Mouse (Mus musculus) midbrain, postnatal 0 days (tissue): ENCODE results near the gene Jtb. TPM values are rescaled to one million over a fixed set of nuclear protein-coding genes. Genes with fewer than 3 reads are reported as not detected.

Source experiments
- ATAC-seq: fragments of 200-750 bp; cut with Nextera tagmentation; 2 replicates; pipeline ENCODE4 v1.8.0; 2017; ENCODE audit warnings: moderate number of reproducible peaks, mild to moderate bottlenecking, moderate TSS enrichment, moderate library complexity; ENCODE audit not compliant: low FRiP score
- DNase-seq: peaks from one replicate; pipeline ENCODE4 v3.0.0-alpha.2; 2015; ENCODE audit warnings: low spot score
- H3K27ac ChIP-seq: fragments of 300-500 bp; sonication (generic); 2 replicates; pipeline ENCODE4 v1.5.1; 2014; ENCODE audit warnings: low read depth, mild to moderate bottlenecking, low read length, mixed read lengths
- H3K27me3 ChIP-seq: fragments of 300-500 bp; sonication (generic); 2 replicates; pipeline ENCODE4 v1.6.1; 2014; ENCODE audit warnings: low read length, control low read depth, mixed read lengths; ENCODE audit not compliant: insufficient read depth
- H3K36me3 ChIP-seq: fragments of 300-500 bp; sonication (generic); 2 replicates; pipeline ENCODE4 v1.6.1; 2014; ENCODE audit warnings: low read length, control low read depth, mixed read lengths; ENCODE audit not compliant: insufficient read depth
- H3K4me1 ChIP-seq: fragments of 300-500 bp; sonication (generic); 2 replicates; pipeline ENCODE4 v1.6.1; 2014; ENCODE audit warnings: mild to moderate bottlenecking, control low read depth, antibody characterized with exemption, low read length, mixed read lengths; ENCODE audit not compliant: insufficient read depth
- H3K4me2 ChIP-seq: fragments of 300-500 bp; sonication (generic); 2 replicates; pipeline ENCODE4 v1.6.1; 2014; ENCODE audit warnings: low read depth, mild to moderate bottlenecking, low read length, mixed read lengths; ENCODE audit not compliant: poor library complexity, severe bottlenecking
- H3K4me3 ChIP-seq: fragments of 300-500 bp; sonication (generic); 2 replicates; pipeline ENCODE4 v1.5.1; 2014; ENCODE audit warnings: low read depth, mild to moderate bottlenecking, low read length, moderate library complexity
- H3K9ac ChIP-seq: fragments of 300-500 bp; sonication (generic); replicated peaks from 2 replicates; pipeline ENCODE4 v1.6.1; 2014; ENCODE audit warnings: mild to moderate bottlenecking, low read length, moderate library complexity, mixed read lengths; ENCODE audit not compliant: poor library complexity, severe bottlenecking
- H3K9me3 ChIP-seq: fragments of 300-500 bp; sonication (generic); 2 replicates; pipeline ENCODE4 v1.6.1; 2016; ENCODE audit warnings: low read length, control low read depth
- CTCF ChIP-seq: IDR thresholded peaks from 2 replicates; pipeline ENCODE4 v1.5.1; 2016; ENCODE audit warnings: antibody characterized with exemption, mild to moderate bottlenecking
- WGBS: fragments of 180-500 bp; shearing (Covaris S2); extraction: QIAGEN DNeasy Blood & Tissue Kit; methylation state at CpG from one replicate; pipeline ENCODE4 v1.1.7; 2014; 5-methylcytosine and 5-hydroxymethylcytosine counted together
- polyA plus RNA-seq: library from polyadenylated mRNA; unstranded; fragments of >200 nt; fragmentation: Nextera tagmentation; extraction: Ambion mirVana; gene quantifications from 2 replicates; pipeline ENCODE4 v1.2.1, GENCODE M21; 2015
- total RNA-seq: library from RNA; depleted of rRNA; stranded (reverse); fragments of >200 nt; gene quantifications from 2 replicates; pipeline ENCODE4 v1.2.3, GENCODE M21; 2014

The Jtb gene
- total and polyA plus RNA-seq, 2 experiments from 2014 or later, result 39.1 to 123 TPM

DNA sequence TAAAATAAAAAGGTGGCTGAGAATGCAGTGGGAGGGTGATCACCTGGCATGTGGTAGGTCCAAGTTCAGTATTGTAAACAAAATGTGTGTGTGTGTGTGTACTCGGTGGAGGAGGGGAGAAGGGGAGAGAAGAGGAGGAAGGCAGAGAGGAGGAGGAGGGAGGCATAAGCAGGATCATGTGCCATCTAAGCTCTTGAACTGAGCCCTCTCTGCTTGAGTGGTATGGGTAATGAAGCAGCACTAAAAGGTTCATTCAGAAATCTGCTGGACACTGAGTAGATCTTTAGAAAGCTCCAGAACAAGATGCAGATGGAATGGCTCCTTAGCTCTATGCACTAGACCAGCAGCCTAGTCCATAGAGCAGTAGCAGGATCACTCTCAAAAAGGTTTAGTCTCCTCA is 28.5 kb upstream of the Jtb start:
- Histone ChIP-seq H3K4me3 (no peak overlapping the region), H3K27ac (no peak overlapping the region), H3K27me3 (no peaks in the 10 kb centered on the region), H3K4me1 (no peaks in the 10 kb centered on the region), H3K9me3 (no peaks in the 10 kb centered on the region), H3K9ac (no peak overlapping the region), H3K36me3 (0 out of 2 replicates have a peak, but pooled peaks cover 3% of the 10 kb centered on the region), H3K4me2 (no peak overlapping the region)
- no peak for TF ChIP-seq CTCF
- 88% methylated on average over 1 of the region's 1 CpGs for WGBS
- ATAC-seq, result no peak
- DNase-seq, result no peak

DNA sequence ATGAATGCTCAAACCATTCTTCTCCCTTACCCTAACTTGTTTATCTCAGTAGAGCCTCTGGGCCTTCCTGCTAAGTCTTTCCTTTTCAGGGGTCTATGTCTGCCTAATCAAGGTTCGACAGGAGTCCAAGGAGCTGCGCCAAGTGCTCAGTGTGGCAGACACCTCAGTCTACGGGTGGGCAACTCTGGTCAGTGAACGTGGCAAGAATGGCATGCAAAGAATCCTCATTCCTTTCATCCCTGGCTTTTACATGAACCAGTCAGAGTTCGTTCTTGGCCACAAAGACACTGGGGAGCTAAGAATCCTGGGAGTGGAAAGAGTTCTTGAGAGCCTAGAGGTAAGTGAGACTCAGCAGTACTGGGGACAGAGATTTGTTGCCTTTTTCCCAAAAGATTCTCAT is 27.8 kb upstream of the Jtb start:
- no peak overlapping the region for H3K4me2 ChIP-seq
- TF ChIP-seq CTCF, result no peak
- no peak overlapping the region for H3K9ac ChIP-seq
- DNase-seq (no peak), ATAC-seq (no peak)
- H3K9me3 ChIP-seq, result no peaks in the 10 kb centered on the region
- H3K4me1 ChIP-seq, result no peaks in the 10 kb centered on the region
- peaks cover 8% of the 10 kb centered on the region; the same call in 1 of the 2 replicates for H3K36me3 ChIP-seq
- H3K27ac ChIP-seq, result no peak overlapping the region
- no peaks in the 10 kb centered on the region for H3K27me3 ChIP-seq
- WGBS, result 80% methylated on average over 5 of the region's 5 CpGs
- H3K4me3 ChIP-seq, result no peak overlapping the region

DNA sequence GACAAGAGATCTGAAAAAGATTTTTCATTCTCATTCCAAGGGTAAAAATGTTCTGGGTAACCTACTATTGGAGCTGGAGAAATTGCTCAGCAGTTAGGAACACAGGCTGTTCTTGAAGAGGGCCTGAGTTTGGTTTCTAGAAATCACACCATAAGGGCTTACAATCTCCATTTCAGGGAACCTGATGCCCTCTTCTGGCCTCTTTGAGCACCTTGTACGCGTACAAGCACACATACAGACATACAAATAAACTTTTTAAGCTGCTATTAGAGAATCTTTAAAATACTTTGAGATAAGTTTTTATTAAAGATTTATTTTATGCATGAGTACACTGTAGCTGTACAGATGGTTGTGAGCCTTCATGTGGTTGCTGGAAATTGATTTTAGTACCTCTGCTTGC is 26.8 kb upstream of the Jtb start:
- Histone ChIP-seq H3K27ac (no peak overlapping the region), H3K4me3 (no peak overlapping the region), H3K9ac (no peak overlapping the region), H3K27me3 (no peaks in the 10 kb centered on the region), H3K9me3 (no peaks in the 10 kb centered on the region), H3K4me2 (no peak overlapping the region), H3K36me3 (peaks cover 13% of the 10 kb centered on the region; the same call in 1 of the 2 replicates), H3K4me1 (no peaks in the 10 kb centered on the region)
- DNase-seq (no peak), ATAC-seq (no peak)
- no peak for TF ChIP-seq CTCF
- 91% methylated on average over 2 of the region's 2 CpGs for WGBS

DNA sequence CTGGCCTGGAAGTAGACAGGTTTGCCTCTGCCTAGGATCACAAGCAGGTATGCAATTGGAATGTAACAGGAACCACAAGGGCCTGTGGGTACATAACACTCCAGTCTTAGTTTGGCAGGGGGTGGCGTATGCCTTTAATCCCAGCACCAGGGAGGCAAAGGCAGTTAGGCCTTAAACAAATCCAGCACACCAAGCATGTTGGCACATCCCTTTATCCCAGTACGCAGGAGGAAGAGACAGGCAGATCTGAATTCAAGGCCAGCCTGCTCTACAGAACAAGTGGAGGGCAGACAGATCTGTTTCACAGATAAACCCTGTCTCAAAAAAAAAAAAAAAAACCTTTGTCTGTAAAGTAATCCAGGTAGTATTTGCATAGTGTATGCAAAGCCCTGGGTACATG is 22.7 kb upstream of the Jtb start:
- H3K4me1 ChIP-seq, result no peaks in the 10 kb centered on the region
- 86% methylated on average over 2 of the region's 2 CpGs for WGBS
- H3K27ac ChIP-seq, result no peak overlapping the region
- no peak overlapping the region for H3K4me3 ChIP-seq
- no peak for ATAC-seq
- H3K4me2 ChIP-seq, result no peak overlapping the region
- no peak for DNase-seq
- H3K36me3 ChIP-seq, result peaks cover 19% of the 10 kb centered on the region; the same call in 1 of the 2 replicates
- no peak overlapping the region for H3K9ac ChIP-seq
- TF ChIP-seq CTCF, result no peak
- H3K27me3 ChIP-seq, result no peaks in the 10 kb centered on the region
- H3K9me3 ChIP-seq, result no peaks in the 10 kb centered on the region

DNA sequence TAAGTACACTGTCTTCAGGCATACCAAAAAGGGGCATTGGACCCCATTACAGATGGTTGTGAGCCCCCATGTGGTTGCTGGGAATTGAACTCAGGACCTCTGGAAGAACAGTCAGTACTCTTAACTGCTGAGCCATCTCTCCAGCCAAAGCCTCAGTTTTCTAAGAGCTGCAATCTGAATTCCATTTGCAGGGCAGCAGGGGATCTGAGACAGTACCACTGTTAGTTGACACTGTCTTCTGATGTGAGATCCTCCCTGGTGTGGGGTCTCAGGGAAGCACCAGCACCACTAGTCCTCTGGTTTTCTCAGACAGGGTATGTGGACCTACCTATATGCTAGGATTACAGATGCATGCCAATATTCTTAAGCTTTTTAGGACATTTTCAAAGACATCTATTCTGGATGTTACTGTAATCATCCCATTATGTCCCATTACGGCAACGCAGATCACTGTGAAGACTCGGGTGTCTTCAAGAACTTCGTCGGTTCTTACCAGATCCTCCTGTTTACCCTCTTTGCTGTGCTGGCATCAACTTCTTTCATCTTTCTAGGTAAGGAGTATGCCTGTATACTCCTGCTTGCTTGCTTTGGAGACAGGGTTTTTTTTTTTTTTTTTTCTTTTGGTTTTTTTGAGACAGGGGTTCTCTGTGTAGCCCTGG is 21.4 kb upstream of the Jtb start:
- TF ChIP-seq CTCF, result no peak
- no peak overlapping the region for H3K9ac ChIP-seq
- no peaks in the 10 kb centered on the region for H3K27me3 ChIP-seq
- H3K27ac ChIP-seq, result no peak overlapping the region
- no peak for ATAC-seq
- no peak overlapping the region for H3K4me3 ChIP-seq
- H3K4me1 ChIP-seq, result no peaks in the 10 kb centered on the region
- no peaks in the 10 kb centered on the region for H3K9me3 ChIP-seq
- no peak for DNase-seq
- H3K36me3 ChIP-seq, result peaks cover 19% of the 10 kb centered on the region; the same call in 1 of the 2 replicates
- 98% methylated on average over 5 of the region's 5 CpGs for WGBS
- no peak overlapping the region for H3K4me2 ChIP-seq

DNA sequence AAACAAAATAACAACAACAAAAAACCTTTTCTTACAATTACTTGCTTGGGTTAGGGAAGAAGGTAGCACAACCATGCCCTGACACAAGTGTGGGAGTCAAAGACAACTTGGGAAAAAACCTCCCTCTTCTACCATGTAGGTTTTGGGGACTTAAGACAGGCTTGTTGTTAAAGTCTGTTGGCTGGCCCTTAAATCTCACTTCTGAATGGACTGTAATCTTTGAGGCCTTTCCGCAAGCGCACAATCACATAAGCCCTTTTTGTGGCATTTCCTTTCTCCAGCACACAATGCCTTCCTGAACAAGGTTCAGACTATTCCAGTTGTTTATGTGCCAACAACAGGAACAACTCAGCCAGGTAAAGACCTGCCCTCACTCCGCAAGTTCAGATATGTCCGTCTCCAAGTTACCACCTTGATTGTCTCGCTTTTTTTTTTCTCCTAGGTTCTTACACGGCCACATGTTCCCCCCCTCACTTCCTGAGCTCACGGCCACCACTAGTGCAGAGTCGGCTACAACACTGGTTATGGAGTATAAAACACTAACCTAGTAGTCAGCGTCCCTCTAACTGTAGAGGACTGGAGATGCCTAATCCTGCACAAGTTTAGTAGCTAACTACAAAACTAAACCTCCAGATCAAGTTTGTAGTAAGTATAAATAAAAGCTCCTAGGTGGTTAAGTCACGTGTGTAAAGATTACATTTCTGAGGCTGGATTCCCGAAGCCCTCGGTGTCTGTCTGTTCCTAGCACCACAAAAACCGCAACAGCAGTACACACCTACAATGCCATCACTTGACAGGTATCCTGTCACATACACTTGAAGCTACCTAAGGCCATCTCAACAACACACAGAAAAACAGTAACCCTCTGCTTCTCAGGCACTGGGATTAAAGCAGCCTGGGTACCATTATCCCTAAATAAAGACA is 19.7 kb upstream of the Jtb start:
- no peak overlapping the region for H3K27ac ChIP-seq
- no peak for DNase-seq
- no peak for TF ChIP-seq CTCF
- H3K4me2 ChIP-seq, result peak overlapping the region; percentile 83
- ATAC-seq, result no peak
- peaks cover 19% of the 10 kb centered on the region; the same call in 1 of the 2 replicates for H3K36me3 ChIP-seq
- H3K9me3 ChIP-seq, result no peaks in the 10 kb centered on the region
- 79% methylated on average over 13 of the region's 13 CpGs for WGBS
- H3K27me3 ChIP-seq, result no peaks in the 10 kb centered on the region
- peak overlapping the region; percentile 2; the same call in 1 of the 2 replicates for H3K4me3 ChIP-seq
- no peaks in the 10 kb centered on the region for H3K4me1 ChIP-seq
- H3K9ac ChIP-seq, result 0 out of 2 replicates have a peak overlapping the region, but pooled peaks have one; percentile 66
